Mouse (Mus musculus) midbrain, embryonic 12.5 days (tissue): ENCODE results near the gene Tmem158. TPM values are rescaled to one million over a fixed set of nuclear protein-coding genes. Genes with fewer than 3 reads are reported as not detected.

Source experiments
- ATAC-seq: fragments of 200-750 bp; cut with Nextera tagmentation; 2 replicates; pipeline ENCODE4 v1.8.0; 2017; ENCODE audit warnings: low read depth, moderate TSS enrichment, moderate library complexity; ENCODE audit not compliant: low FRiP score
- H3K27ac ChIP-seq: fragments of 300-500 bp; sonication (generic); replicated peaks from 2 replicates; pipeline ENCODE4 v1.5.1; 2016; ENCODE audit warnings: mild to moderate bottlenecking
- H3K27me3 ChIP-seq: fragments of 300-500 bp; sonication (generic); 2 replicates; pipeline ENCODE4 v1.6.1; 2016; ENCODE audit warnings: mild to moderate bottlenecking
- H3K36me3 ChIP-seq: fragments of 300-500 bp; sonication (generic); 2 replicates; pipeline ENCODE4 v1.6.1; 2016
- H3K4me1 ChIP-seq: fragments of 300-500 bp; sonication (generic); 2 replicates; pipeline ENCODE4 v1.6.1; 2016
- H3K4me2 ChIP-seq: fragments of 300-500 bp; sonication (generic); replicated peaks from 2 replicates; pipeline ENCODE4 v1.6.1; 2016; ENCODE audit warnings: mild to moderate bottlenecking, moderate library complexity
- H3K4me3 ChIP-seq: fragments of 300-500 bp; sonication (generic); 2 replicates; pipeline ENCODE4 v1.5.1; 2016; ENCODE audit warnings: mild to moderate bottlenecking
- H3K9ac ChIP-seq: fragments of 300-500 bp; sonication (generic); replicated peaks from 2 replicates; pipeline ENCODE4 v1.6.1; 2016; ENCODE audit warnings: mild to moderate bottlenecking, moderate library complexity
- H3K9me3 ChIP-seq: fragments of 300-500 bp; sonication (generic); 2 replicates; pipeline ENCODE4 v1.6.1; 2016; ENCODE audit warnings: mild to moderate bottlenecking
- WGBS: fragments of 180-500 bp; shearing (Covaris S2); methylation state at CpG from one replicate; pipeline ENCODE4 v1.1.7; 2016; 5-methylcytosine and 5-hydroxymethylcytosine counted together
- polyA plus RNA-seq: library from polyadenylated mRNA; unstranded; fragments of >200 nt; fragmentation: Nextera tagmentation; extraction: Ambion mirVana; gene quantifications from 2 replicates; pipeline ENCODE4 v1.2.1, GENCODE M21; 2016

The Tmem158 gene
- polyA plus RNA-seq, 1 experiment from 2014 or later = 12.4 TPM

DNA sequence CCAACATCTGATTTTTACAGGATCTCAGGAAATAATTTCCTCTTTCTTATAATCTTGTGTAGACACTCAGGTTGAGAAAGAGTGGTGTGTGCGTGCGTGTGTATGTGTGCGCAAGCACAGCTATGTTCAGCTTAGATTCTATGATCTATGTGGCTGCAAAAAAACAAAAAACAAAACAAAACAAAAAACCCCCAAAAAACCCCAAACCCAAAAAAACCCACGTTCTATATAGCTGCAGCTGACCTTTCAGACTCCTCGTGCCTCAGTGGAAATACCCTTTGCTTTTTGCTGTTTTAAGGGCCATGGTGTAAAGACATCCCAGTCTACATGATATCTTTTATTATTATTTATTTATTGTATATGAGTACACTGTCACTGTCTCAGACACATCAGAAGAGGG is 19.4 kb downstream of the Tmem158 start:
- Histone ChIP-seq H3K9me3 (no peaks in the 10 kb centered on the region), H3K9ac (no peak overlapping the region), H3K27ac (no peak overlapping the region), H3K36me3 (no peaks in the 10 kb centered on the region), H3K4me1 (peaks cover 9% of the 10 kb centered on the region; the same call in 1 of the 2 replicates), H3K4me2 (no peak overlapping the region), H3K4me3 (no peak overlapping the region), H3K27me3 (no peaks in the 10 kb centered on the region)
- ATAC-seq = no peak
- 90% methylated on average over 5 of the region's 5 CpGs for WGBS

DNA sequence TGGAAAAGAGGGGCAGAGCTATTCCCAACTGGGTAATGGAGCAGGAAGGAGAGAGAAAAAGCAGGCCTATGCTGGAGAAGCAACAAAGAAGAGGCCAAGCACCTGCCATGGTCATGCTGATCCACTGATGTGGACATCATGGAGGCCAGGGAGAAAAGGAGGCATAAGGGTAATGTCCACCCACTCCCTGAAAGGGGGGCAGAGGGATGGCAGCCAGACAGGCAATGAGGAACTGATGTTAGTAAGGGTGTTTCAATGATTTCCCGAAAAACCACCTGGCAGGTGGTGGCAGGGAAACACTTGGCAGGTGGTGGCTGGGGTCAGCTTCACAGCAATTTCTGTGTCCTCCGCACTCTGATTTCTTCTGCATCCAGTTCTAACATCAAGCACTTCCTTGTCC is 19.8 kb downstream of the Tmem158 start:
- H3K36me3 ChIP-seq = no peaks in the 10 kb centered on the region
- no peak overlapping the region for H3K27ac ChIP-seq
- H3K27me3 ChIP-seq = no peaks in the 10 kb centered on the region
- no peak overlapping the region for H3K4me3 ChIP-seq
- no peak for ATAC-seq
- H3K4me1 ChIP-seq = peaks cover 9% of the 10 kb centered on the region; the same call in 1 of the 2 replicates
- WGBS = 93% methylated on average over 2 of the region's 2 CpGs
- H3K4me2 ChIP-seq = no peak overlapping the region
- H3K9ac ChIP-seq = no peak overlapping the region
- no peaks in the 10 kb centered on the region for H3K9me3 ChIP-seq

DNA sequence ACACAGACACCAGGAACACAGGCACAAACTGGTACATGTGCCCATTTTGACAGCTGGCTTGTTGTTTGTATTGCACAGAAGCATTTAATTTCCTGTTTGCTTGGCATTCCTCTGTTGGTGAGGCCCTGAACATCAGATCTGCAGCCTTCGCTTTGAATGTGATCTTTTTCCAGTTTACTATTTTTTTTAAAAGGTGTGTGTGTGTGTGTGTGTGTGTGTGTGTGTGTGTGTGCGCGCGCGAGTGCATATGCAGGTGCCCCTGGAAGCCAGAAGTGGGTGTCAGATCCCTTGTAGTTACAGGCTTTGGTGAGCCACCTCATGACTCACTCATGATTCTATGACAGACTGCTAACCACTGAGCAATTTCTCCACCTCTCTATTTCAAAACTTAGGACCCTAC is 20.3 kb downstream of the Tmem158 start:
- H3K4me2 ChIP-seq = no peak overlapping the region
- no peak for ATAC-seq
- no peaks in the 10 kb centered on the region for H3K27me3 ChIP-seq
- H3K36me3 ChIP-seq = no peaks in the 10 kb centered on the region
- 99% methylated on average over 5 of the region's 5 CpGs for WGBS
- no peak overlapping the region for H3K4me3 ChIP-seq
- H3K9me3 ChIP-seq = no peaks in the 10 kb centered on the region
- peaks cover 9% of the 10 kb centered on the region; the same call in 1 of the 2 replicates for H3K4me1 ChIP-seq
- no peak overlapping the region for H3K9ac ChIP-seq
- no peak overlapping the region for H3K27ac ChIP-seq

DNA sequence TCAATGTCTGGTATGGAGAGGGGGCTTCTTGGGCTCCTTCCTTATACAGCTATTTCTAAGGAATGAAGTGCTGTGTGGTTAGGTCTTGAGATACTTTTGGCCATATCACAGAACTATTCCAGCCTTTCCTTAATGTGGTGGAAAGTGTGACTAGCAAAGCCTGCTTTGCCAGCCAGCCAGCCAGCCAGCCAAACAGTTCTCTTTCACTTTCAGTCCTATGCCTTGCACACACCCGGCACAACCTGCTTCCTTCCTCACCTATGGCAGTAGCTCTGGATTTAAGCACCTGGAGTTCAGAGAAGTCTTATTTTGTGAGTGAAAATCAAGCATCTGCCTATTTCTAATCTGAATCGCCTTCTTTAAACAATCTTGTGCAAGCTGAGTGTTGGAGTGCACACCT is 20.9 kb downstream of the Tmem158 start:
- no peak overlapping the region for H3K4me2 ChIP-seq
- H3K27me3 ChIP-seq = no peaks in the 10 kb centered on the region
- 84% methylated on average over 2 of the region's 2 CpGs for WGBS
- H3K4me3 ChIP-seq = no peak overlapping the region
- no peaks in the 10 kb centered on the region for H3K9me3 ChIP-seq
- no peak overlapping the region for H3K9ac ChIP-seq
- no peaks in the 10 kb centered on the region for H3K36me3 ChIP-seq
- H3K27ac ChIP-seq = no peak overlapping the region
- peaks cover 9% of the 10 kb centered on the region; the same call in 1 of the 2 replicates for H3K4me1 ChIP-seq
- no peak for ATAC-seq

DNA sequence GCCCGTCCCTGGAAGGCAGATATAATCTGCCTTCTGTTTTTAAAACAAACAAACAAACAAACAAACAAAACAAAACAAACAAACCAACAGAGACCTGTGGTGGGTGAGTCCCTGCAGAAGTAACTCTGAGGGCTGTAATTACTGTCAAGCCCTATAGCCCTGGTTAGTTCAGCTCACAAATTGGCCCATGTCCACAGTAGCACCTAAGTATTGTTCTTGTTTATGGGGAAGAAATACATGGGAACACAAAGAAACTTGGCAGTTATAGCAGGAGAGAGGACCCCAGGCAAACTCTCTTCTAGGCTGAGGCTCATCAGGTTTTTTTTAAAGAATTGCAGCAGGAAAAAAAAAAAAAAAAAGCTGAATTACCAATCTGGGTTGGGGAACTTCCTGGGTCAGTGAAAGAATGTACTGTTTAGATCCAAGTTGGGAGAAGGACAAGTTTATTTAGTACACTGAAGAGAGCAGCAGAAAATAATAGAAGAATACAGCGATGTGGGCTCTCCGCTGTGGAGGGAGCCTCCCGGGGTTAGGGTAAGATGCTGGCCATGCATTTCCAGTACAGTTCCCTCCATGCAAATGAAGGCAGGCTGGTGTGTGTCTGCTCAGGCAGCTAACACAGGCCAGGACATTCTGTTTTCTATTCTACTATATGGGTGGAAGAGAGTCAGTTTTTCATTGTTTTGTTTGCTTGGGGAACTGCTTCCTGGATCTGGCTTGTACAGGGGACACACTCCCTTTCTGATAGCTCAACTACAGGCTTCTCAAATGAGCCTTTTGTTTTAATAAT is 22.1 kb downstream of the Tmem158 start:
- H3K4me2 ChIP-seq = no peak overlapping the region
- H3K4me1 ChIP-seq = peaks cover 9% of the 10 kb centered on the region; the same call in 1 of the 2 replicates
- no peak overlapping the region for H3K9ac ChIP-seq
- no peaks in the 10 kb centered on the region for H3K36me3 ChIP-seq
- H3K4me3 ChIP-seq = no peak overlapping the region
- WGBS = 42% methylated on average over 4 of the region's 4 CpGs
- H3K27me3 ChIP-seq = no peaks in the 10 kb centered on the region
- H3K27ac ChIP-seq = no peak overlapping the region
- H3K9me3 ChIP-seq = no peaks in the 10 kb centered on the region
- no peak for ATAC-seq

DNA sequence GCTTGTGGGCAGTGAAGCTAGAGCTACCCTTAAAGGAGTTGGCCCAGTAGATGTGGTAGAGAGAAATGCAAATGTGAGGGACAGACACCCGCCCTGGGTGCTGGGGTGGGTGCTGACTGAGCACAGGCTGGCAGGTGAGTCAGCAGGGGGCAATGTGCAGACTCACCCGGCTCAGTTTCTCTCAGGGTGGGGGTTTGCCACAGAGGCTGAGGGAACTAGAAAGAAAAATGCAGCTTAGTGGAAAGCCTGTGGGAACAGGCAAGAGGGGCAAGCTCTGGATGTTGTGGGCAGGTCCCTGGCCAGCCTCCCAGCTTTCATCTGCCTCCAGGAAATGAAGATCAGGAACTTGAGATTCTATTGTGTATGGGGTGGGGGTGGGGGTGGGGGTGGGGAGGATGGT is 22.8 kb downstream of the Tmem158 start:
- ATAC-seq = no peak
- no peaks in the 10 kb centered on the region for H3K9me3 ChIP-seq
- H3K27me3 ChIP-seq = no peaks in the 10 kb centered on the region
- WGBS = 44% methylated on average over 2 of the region's 2 CpGs
- no peak overlapping the region for H3K4me2 ChIP-seq
- H3K36me3 ChIP-seq = no peaks in the 10 kb centered on the region
- H3K9ac ChIP-seq = no peak overlapping the region
- H3K4me1 ChIP-seq = peaks cover 9% of the 10 kb centered on the region; the same call in 1 of the 2 replicates
- H3K27ac ChIP-seq = no peak overlapping the region
- H3K4me3 ChIP-seq = no peak overlapping the region

DNA sequence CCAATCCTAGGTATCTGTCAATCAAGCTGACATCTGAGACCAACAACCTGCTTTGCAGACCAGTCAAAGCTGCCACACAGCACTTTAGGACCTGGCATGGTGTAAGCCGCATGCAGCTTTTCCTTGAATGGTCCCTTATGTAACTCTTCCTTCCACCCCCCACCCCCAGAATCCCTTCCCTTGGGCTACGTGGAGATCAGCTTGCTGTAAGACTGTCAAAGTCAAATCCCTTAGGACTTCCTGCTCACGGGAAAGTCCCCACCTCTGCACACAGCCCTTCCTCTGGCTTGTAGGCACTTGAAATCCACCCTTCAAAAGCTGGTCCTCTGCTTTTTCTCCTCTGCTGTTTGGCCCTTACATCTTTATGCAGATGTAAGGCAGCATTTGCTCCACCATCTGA is 24.9 kb downstream of the Tmem158 start:
- ATAC-seq = no peak
- 63% methylated on average over 3 of the region's 3 CpGs for WGBS
- no peak overlapping the region for H3K27ac ChIP-seq
- H3K36me3 ChIP-seq = no peaks in the 10 kb centered on the region
- H3K9ac ChIP-seq = no peak overlapping the region
- no peak overlapping the region for H3K4me2 ChIP-seq
- H3K9me3 ChIP-seq = no peaks in the 10 kb centered on the region
- peaks cover 9% of the 10 kb centered on the region; the same call in 1 of the 2 replicates for H3K4me1 ChIP-seq
- no peak overlapping the region for H3K4me3 ChIP-seq
- H3K27me3 ChIP-seq = no peaks in the 10 kb centered on the region

DNA sequence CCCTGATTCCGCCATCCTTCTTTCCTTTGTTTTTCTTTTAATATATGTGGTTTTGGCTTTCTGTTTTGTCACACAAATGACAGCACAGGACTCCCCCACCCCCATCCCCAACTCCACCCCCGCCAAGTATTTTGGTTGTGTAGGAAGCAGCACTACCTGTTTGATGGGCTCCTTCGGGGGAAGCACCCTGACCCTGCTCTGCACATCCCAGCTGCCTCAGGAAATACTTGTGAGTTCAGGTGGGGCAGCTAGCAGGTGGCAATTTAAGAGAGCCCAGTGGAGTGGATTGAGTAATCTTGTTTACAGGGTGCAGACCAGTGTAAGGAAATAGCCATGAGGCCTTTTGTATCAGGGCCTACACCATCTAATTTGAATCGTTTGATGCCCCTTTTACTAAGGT is 30.7 kb downstream of the Tmem158 start:
- Histone ChIP-seq H3K27me3 (0 out of 2 replicates have a peak, but pooled peaks cover 1% of the 10 kb centered on the region), H3K27ac (no peak overlapping the region), H3K4me1 (no peaks in the 10 kb centered on the region), H3K9me3 (no peaks in the 10 kb centered on the region), H3K9ac (no peak overlapping the region), H3K4me2 (no peak overlapping the region), H3K36me3 (no peaks in the 10 kb centered on the region), H3K4me3 (no peak overlapping the region)
- WGBS = 76% methylated on average over 4 of the region's 4 CpGs
- ATAC-seq = no peak

DNA sequence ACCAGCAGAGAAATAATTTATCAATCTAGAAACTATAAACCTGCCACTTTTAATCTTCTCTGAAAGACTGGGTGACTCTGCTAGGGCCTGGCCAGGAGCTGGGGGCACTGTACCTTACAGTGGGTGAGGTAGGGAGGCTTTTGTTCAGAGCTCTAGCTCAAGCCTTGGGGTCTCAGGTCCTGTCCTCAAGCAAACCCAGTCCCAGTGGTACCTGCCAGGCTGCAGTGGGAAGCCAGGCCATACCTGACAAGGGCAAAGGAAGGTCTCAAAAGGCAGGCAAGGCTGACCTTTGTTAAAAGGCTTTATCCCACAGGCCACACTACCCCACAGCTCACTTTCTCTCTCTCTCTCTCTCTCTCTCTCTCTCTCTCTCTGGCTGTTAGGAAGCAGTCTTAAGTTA is 31.9 kb downstream of the Tmem158 start:
- no peak overlapping the region for H3K9ac ChIP-seq
- no peak overlapping the region for H3K4me3 ChIP-seq
- ATAC-seq = no peak
- no peaks in the 10 kb centered on the region for H3K9me3 ChIP-seq
- H3K27me3 ChIP-seq = peaks cover 5% of the 10 kb centered on the region; the same call in 1 of the 2 replicates
- H3K4me1 ChIP-seq = no peaks in the 10 kb centered on the region
- no peak overlapping the region for H3K27ac ChIP-seq
- H3K4me2 ChIP-seq = no peak overlapping the region
- no peaks in the 10 kb centered on the region for H3K36me3 ChIP-seq

DNA sequence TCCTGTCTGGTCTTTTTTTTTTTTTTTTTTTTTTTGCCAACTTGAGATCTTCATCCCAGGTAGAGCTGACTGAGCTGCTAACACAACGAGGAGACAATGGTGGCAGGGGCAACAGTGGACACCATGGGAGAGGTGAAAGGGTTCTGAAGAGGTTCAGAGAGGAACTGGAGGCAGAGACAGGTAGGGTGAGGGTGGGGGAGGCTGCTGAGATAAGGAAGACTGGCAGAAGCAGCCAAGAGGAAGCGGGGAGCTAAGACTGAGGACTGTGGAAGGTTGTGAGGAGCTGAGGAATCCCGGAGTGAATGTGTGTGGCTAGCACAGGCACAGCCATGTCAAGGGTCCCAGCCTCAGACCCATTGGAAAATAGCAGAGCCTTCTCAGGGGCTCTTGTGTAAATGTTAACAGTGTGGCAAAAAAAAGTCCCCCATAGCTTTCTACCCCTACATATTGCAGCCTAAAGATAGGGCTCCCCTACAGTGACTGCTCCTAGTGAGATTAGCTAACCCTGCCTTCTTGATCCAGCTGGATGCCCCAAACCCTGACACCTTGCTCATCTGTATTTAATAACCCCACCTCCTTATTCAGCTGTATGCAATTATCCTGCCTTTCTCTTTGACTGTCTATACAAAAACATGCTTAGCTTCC is 33.3 kb downstream of the Tmem158 start:
- 75% methylated on average over 3 of the region's 3 CpGs for WGBS
- Histone ChIP-seq H3K36me3 (no peaks in the 10 kb centered on the region), H3K4me1 (no peaks in the 10 kb centered on the region), H3K9ac (no peak overlapping the region), H3K9me3 (no peaks in the 10 kb centered on the region), H3K4me3 (no peak overlapping the region), H3K27me3 (peaks cover 5% of the 10 kb centered on the region; the same call in 1 of the 2 replicates), H3K4me2 (no peak overlapping the region), H3K27ac (no peak overlapping the region)
- no peak for ATAC-seq

DNA sequence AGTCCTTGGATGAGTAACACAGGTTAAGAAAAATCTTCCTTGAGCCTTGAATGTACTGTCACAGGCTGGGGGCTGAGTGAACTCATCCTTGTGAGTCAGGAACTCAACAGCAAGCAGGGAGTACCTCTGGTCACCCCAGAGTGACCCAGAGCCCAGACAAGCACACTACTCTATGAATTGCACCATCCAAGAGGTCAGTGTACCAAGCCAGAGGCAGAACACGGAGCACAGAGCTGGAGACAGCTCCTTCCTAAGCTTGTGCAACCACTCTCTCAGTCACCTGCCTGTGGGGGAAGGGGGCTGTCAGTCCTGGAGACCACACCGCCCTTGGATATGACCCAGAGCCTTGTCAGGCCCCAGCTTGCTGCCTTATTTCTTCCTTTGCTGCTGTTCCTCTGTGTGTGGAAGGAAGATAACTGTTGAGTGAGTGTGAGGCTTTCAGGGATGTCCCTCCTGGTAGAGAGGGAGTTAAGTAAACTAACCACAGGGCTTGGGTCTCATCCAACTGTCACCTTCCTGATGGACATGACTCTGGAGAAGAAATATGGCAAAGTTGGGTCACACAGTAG is 35.6 kb downstream of the Tmem158 start:
- no peak for ATAC-seq

DNA sequence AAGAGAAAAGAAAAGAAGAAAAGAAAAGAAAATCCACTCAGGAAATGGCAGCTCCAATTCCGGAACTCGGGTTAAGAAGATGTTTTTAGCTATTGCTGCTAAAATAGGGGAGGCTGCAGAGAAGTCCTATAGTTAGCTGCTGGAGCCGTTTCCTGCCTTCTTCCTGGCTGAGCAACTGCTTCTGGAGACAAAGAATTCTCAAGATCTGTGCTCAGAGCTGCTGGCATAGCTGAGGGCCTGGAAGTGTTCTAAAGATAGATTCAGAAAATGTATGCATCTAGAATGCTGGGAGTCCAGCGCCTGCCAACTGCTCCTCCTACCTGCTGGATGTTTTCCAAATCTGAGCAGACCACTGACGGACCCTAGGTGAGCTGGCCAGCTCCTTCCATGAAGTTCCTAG is 40.7 kb downstream of the Tmem158 start:
- Histone ChIP-seq H3K4me1 (peaks cover 5% of the 10 kb centered on the region; the same call in 1 of the 2 replicates), H3K27me3 (peaks cover 23% of the 10 kb centered on the region), H3K9ac (no peak overlapping the region), H3K4me2 (no peak overlapping the region), H3K27ac (no peak overlapping the region), H3K36me3 (no peaks in the 10 kb centered on the region), H3K9me3 (no peaks in the 10 kb centered on the region), H3K4me3 (no peak overlapping the region)
- no peak for ATAC-seq
- 50% methylated on average over 5 of the region's 5 CpGs for WGBS

More for the DNA sequence above, 35.6 kb downstream of the Tmem158 start:
- Histone ChIP-seq H3K27me3 (peaks cover 5% of the 10 kb centered on the region; the same call in 1 of the 2 replicates), H3K9ac (no peak overlapping the region), H3K4me3 (no peak overlapping the region), H3K4me1 (no peaks in the 10 kb centered on the region), H3K9me3 (no peaks in the 10 kb centered on the region), H3K4me2 (no peak overlapping the region), H3K27ac (no peak overlapping the region), H3K36me3 (no peaks in the 10 kb centered on the region)
- 74% methylated on average over 2 of the region's 2 CpGs for WGBS
